Mouse (Mus musculus) left cerebral cortex, postnatal 25 days (tissue): ENCODE data around the gene Ggnbp2. TPM values are rescaled to one million over a fixed set of nuclear protein-coding genes. Genes with fewer than 3 reads are reported as not detected.

Source experiments
- DNase-seq, 2 experiments: peaks; one replicate each; pipeline ENCODE4 v3.0.0; 2022; ENCODE audit warnings: low spot score in 2 of 2, mixed read lengths in 1 of 2
- intact Hi-C: fragments of 180-260 bp; cut with DNase I; formaldehyde crosslinking; loops from one replicate; pipeline ENCODE4 v1.15.1; 2025
- microRNA-seq, 2 experiments: library from miRNA; unstranded; fragments of <30 nt; microRNA quantifications; one replicate each; pipeline ENCODE4 v1.2.0; 2022
- total RNA-seq, 2 experiments: library from RNA; stranded (reverse); gene quantifications; 2 replicates each; pipeline ENCODE4 v1.2.3; 2021

Ggnbp2 gene
- total RNA-seq, 2 experiments from 2014 or later: 84.8 to 87.4 TPM

DNA sequence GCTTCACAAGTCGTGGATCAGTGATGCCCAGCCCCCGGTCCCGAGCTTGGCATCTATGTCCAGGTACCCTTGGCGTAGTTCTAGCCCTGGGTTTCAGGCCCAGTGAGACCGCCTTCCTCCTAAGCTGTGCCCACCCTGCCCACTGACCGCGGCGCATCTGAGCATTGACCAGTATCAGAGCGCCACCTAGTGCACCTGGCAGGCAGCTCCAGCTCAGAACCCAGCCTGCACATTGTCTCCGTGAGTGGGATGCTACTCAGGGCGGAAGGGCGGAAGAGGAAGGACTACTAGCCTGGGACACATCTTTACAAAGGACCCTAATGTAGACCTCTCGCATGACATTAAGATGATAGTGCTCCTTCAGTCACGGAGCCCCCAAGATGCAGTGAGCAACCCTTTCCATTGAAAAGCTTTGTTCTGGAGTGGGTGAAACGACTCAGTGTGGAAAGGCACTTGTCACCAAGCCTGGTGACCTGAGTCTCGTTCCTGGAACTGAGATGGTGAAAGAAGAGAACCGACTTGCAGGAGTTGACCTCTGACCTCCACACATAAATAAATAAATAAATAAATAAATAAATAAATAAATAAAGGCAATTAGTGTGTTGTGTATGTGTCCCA, 76.0 kb downstream of the Ggnbp2 start:
- DNase-seq: peak; percentile 84 to 87
- intact Hi-C loops: loop anchor here (1.0 to 5.0 kb wide), 6 partner anchors 68 to 532 kb away; partner anchors contain the start of gene Aatf

DNA sequence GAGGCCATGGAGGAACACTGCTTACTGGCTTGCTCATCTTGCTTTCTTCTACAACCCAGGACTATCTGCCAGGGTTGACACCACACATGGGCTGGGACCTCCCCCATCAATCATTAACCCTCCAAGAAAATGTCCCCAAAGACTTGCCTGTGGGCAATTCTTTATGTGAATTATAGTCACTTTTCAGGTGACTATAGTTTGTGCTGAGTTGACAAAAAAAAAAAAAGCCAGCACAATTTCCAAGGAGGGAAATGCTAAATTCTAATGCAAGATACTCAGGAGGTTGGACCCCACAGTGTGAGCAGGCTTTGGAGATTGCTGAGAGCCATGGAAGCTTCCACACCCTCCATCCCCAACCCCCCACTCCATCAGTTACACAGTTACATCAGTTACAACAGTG, 77.1 kb downstream of the Ggnbp2 start:
- no peak for DNase-seq
- intact Hi-C loops: loop anchor here (5.0 kb wide), 1 partner anchor 281 kb away; the partner anchor contains the start of gene Aatf

DNA sequence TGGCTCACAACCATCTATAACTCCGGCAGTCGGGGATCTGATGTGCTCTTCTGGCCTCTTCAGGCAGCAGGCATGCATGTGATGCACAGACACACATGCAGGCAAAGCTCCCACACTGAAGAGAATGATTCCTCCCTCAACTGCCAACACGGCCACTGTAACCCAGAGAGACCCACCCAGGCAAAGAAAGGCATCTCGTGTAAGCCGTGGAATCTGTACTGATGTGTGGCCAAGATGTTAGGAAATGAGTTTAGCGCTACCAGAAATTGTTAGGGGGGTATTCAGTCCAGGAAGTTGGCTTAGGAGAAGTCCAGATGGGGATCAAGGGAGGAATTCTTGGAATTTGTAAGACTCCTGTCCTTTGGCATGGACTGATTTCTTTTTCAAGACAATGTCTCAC, 80.2 kb downstream of the Ggnbp2 start:
- no peak for DNase-seq
- intact Hi-C loops: loop anchor here (5.0 kb wide), 1 partner anchor 278 kb away; the partner anchor contains the start of gene Aatf

Small RNA genes lying within 50 kb of the gene (microRNA-seq; reads per million reads assigned to microRNA genes)
- gene Gm23564: 0 reads per million in 2 experiments

Other genes with a start within 250 kb of the Ggnbp2 start
- 10 to 100 TPM; 11.9 to 22.5 TPM for gene Mrm1, start 51.3 kb downstream of the Ggnbp2 start, total RNA-seq
- gene Dhrs11, start 41.8 kb downstream of the Ggnbp2 start, total RNA-seq: 1 to 10 TPM; 8.8 to 10.0 TPM
- 10 to 100 TPM; 11.8 to 13.8 TPM for gene Myo19, start 9.3 kb upstream of the Ggnbp2 start, total RNA-seq
- gene Pigw, start 9.5 kb upstream of the Ggnbp2 start, total RNA-seq: 1 to 10 TPM; 7.7 to 8.3 TPM
- 10 to 100 TPM; 29.3 to 35.4 TPM for gene Znhit3, start 45.5 kb upstream of the Ggnbp2 start, total RNA-seq
- 10 to 100 TPM; 83.2 to 87.7 TPM for gene Car4, start 87.0 kb upstream of the Ggnbp2 start, total RNA-seq